8 mouse cellular contexts compared by ENCODE assay signal in the genomic region with DNA sequence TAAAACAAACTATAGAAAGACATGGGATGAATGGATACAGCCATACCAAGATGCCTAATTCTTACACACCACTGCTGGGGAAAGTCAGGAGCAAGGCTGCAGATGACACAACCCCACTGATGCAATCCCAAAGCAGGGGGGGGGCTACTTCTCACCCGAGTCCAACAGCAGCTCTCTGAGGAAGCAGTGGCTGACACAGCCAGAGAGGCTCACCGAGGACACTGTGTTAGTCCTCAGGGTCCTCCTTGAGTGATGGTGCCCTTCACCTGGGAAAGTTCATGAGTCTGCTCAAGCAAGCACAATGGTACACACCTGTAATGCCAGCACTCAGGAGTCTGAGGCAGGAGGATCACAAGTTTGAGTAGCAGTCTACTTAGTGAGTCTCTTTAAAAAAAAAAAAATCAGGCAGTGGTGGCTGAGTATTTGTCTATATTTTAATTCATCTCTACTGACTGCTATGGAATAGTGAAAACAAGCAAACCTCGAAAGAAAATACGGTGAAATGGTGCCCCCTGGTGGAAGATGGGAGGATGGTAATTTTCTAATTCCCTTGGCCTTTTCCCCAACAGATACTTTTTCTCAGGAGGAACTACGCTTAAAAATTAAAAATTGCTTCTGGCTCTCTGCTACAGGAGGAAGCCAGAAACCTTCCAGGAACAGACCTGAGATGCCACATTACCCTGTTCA. TPM values are rescaled to one million over a fixed set of nuclear protein-coding genes. Genes with fewer than 3 reads are reported as not detected.
DNase-seq lines count a peak whose midpoint lies in the region; ATAC-seq and TF ChIP-seq lines count a peak whose summit lies in the region.

No protein-coding gene starts in this region.

- no peak overlapping the region for H3K4me3 ChIP-seq in heart, embryonic 12.5 days
- no peak overlapping the region for H3K4me3 ChIP-seq in CH12.LX (replicated peaks in 1 of 3; ENCODE audit: low read depth in 2 of 3, low read length in 2 of 3, poor library complexity in 1 of 3)

- H3K4me1 ChIP-seq in heart, embryonic 12.5 days (replicated peaks) = no peaks in the 10 kb centered on the region
- peaks cover 3 to 13% of the 10 kb centered on the region in 2 experiments for H3K4me1 ChIP-seq in CH12.LX (ENCODE audit: control insufficient read depth in 1 of 2, insufficient read depth in 2 of 2)

- H3K27me3 ChIP-seq in heart, embryonic 12.5 days (replicated peaks) = no peaks in the 10 kb centered on the region
- H3K27me3 ChIP-seq in CH12.LX (replicated peaks) = no peaks in the 10 kb centered on the region

- no peaks in the 10 kb centered on the region for H3K79me2 ChIP-seq in CH12.LX (replicated peaks; ENCODE audit: control insufficient read depth, extremely low read depth, insufficient read depth, poor library complexity, severe bottlenecking)

- 29% methylated on average over 5 of the region's 5 CpGs for WGBS in heart, embryonic 12.5 days

- peaks cover 26% of the 10 kb centered on the region for H3K36me3 ChIP-seq in heart, embryonic 12.5 days
- H3K36me3 ChIP-seq in CH12.LX (replicated peaks in 1 of 2; ENCODE audit: control insufficient read depth in 1 of 2, insufficient read depth in 1 of 2, low read length in 1 of 2) = peaks cover 19 to 71% of the 10 kb centered on the region in 2 experiments

- no peak for TF ChIP-seq EP300 in CH12.LX (IDR thresholded peaks at IDR 0.05; ENCODE audit: low read length)

- in situ Hi-C loops in CH12.LX (cut with MboI; ENCODE audit: low pct_ligation_motif_present, low pct_unique_long_range_greater_than_20kb, low sequenced_read_pairs) = no loop called here

- no peaks in the 10 kb centered on the region for H3K9me3 ChIP-seq in heart, embryonic 12.5 days (replicated peaks)
- no peaks in the 10 kb centered on the region for H3K9me3 ChIP-seq in CH12.LX (replicated peaks; ENCODE audit: low read length)

- TF ChIP-seq POLR2A in CH12.LX (IDR thresholded peaks at IDR 0.05; ENCODE audit: low read depth, low read length) = no peak

- H3K27ac ChIP-seq in heart, embryonic 12.5 days (ENCODE audit: poor library complexity, severe bottlenecking) = no peak overlapping the region
- H3K27ac ChIP-seq in CH12.LX (ENCODE audit: insufficient read depth, low read depth) = 0 out of 2 replicates have a peak overlapping the region, but pooled peaks have one; percentile 13

- TF ChIP-seq CTCF in CH12.LX (conservative IDR thresholded peaks at IDR 0.05 in 1 of 2, IDR thresholded peaks at IDR 0.05 in 1 of 2; ENCODE audit: low read depth in 2 of 2, low read length in 2 of 2) = peak; percentile 87 to 94

- peak; percentile 95 for TF ChIP-seq RAD21 in CH12.LX (IDR thresholded peaks at IDR 0.05; ENCODE audit: low read depth, low read length)

- no peak for ATAC-seq in heart, embryonic 12.5 days (ENCODE audit: insufficient number of reproducible peaks, low FRiP score)

- no peak overlapping the region for H3K4me2 ChIP-seq in heart, embryonic 12.5 days
- peak overlapping the region; percentile 7; the same call in 1 of the 2 replicates for H3K4me2 ChIP-seq in CH12.LX (ENCODE audit: insufficient read depth, low read depth, poor library complexity, severe bottlenecking)

- no peak overlapping the region for H3K9ac ChIP-seq in heart, embryonic 12.5 days
- no peak overlapping the region for H3K9ac ChIP-seq in CH12.LX (ENCODE audit: insufficient read depth, low read depth)

- peak; percentile 93 for DNase-seq in heart, adult 11 months
- peak; percentile 75 for DNase-seq in CH12.LX (ENCODE audit: extremely low read depth)
- DNase-seq in c-Kit-negative CD71-positive TER-119-positive erythroid progenitor cells, embryonic 14.5 days (ENCODE audit: low read depth, low spot score) = peak; percentile 51
- DNase-seq in forelimb bud, embryonic 11.5 days (ENCODE audit: low read depth, low spot score) = peak; percentile 74
- peak; percentile 75 to 80 for DNase-seq in kidney, postnatal 4 days
- DNase-seq in lung, postnatal 25 days (ENCODE audit: low spot score) = peak; percentile 81
- peak; percentile 49 to 62 for DNase-seq in spleen, postnatal 36 days (ENCODE audit: low spot score in 2 of 2)

- dilution Hi-C loops in CH12.LX (cut with MboI; ENCODE audit: extremely low pct_ligation_motif_present, extremely low pct_unique_long_range_greater_than_20kb, low sequenced_read_pairs) = no loop called here

TF ChIP-seq in CH12.LX, 34 proteins besides CTCF, POLR2A, EP300 and RAD21:
- TF ChIP-seq USF2 (conservative IDR thresholded peaks at IDR 0.05; ENCODE audit: low read depth, low read length) (no peak), SMC3 (IDR thresholded peaks at IDR 0.05; ENCODE audit: low read depth, low read length) (peak; percentile 88), UBTF (IDR thresholded peaks at IDR 0.05; ENCODE audit: low read depth, low read length) (no peak), TCF12 (IDR thresholded peaks at IDR 0.05; ENCODE audit: low read depth, low read length) (no peak), TBP (conservative IDR thresholded peaks at IDR 0.05; ENCODE audit: low read depth, low read length) (no peak), ZC3H11A (IDR thresholded peaks at IDR 0.05; ENCODE audit: low read depth, low read length) (peak; percentile 36; the same call in 1 of the 2 replicates), CHD2 (IDR thresholded peaks at IDR 0.05; ENCODE audit: low read length) (no peak), MXI1 (IDR thresholded peaks at IDR 0.05; ENCODE audit: low read depth, low read length) (no peak), JUND (conservative IDR thresholded peaks at IDR 0.05; ENCODE audit: low read depth, low read length) (no peak), ZKSCAN1 (IDR thresholded peaks at IDR 0.05; ENCODE audit: borderline replicate concordance, low read depth, low read length) (no peak), NELFE (IDR thresholded peaks at IDR 0.05; ENCODE audit: low read depth, low read length) (no peak), CHD1 (IDR thresholded peaks at IDR 0.05; ENCODE audit: low read depth, low read length) (no peak), ELF1 (IDR thresholded peaks at IDR 0.05; ENCODE audit: low read depth, low read length) (no peak), HCFC1 (IDR thresholded peaks at IDR 0.05; ENCODE audit: low read depth, low read length) (no peak)

RNA-seq across cellular contexts. Expression of gene Vps53, which starts 12.2 kb away (rescaled TPM):
- polyA plus RNA-seq in heart, embryonic 12.5 days (2016; fragmentation: Nextera tagmentation; extraction: Ambion mirVana) = 32.2 and 34.2 TPM in 2 replicates
- total RNA-seq in CH12.LX (2012; rRNA removed) (56.1 and 63.4 TPM in 2 replicates), CH12.LX (2014; rRNA removed) (55.1 and 62.2 TPM in 2 replicates)
- polyA plus RNA-seq in CH12.LX (2012; ENCODE audit: insufficient read length, low read depth) = 68.8 and 70.7 TPM in 2 replicates

RNA-seq across cellular contexts. Expression of gene Fam57a, which starts 12.2 kb away (rescaled TPM):
- 28.3 and 28.7 TPM in 2 replicates for polyA plus RNA-seq in heart, embryonic 12.5 days (2016; fragmentation: Nextera tagmentation; extraction: Ambion mirVana)
- total RNA-seq in CH12.LX (2012; rRNA removed) = 10.2 and 12.3 TPM in 2 replicates
- 5.8 and 7.0 TPM in 2 replicates for total RNA-seq in CH12.LX (2014; rRNA removed)
- 3.4 and 3.9 TPM in 2 replicates for polyA plus RNA-seq in CH12.LX (2012; ENCODE audit: insufficient read length, low read depth)

RNA-seq across cellular contexts. Expression of gene Dbil5, which starts 50.2 kb away (rescaled TPM):
- polyA plus RNA-seq in heart, embryonic 12.5 days (2016; fragmentation: Nextera tagmentation; extraction: Ambion mirVana) = 0.64 and 0.72 TPM in 2 replicates
- total RNA-seq in CH12.LX (2012; rRNA removed) (0.97 and 1.6 TPM in 2 replicates), CH12.LX (2014; rRNA removed) (1.3 and 1.4 TPM in 2 replicates)
- 1.5 TPM in 1 of 2 replicates, not detected in the other for polyA plus RNA-seq in CH12.LX (2012; ENCODE audit: insufficient read length, low read depth)

RNA-seq across cellular contexts. Expression of gene Gemin4, which starts 50.2 kb away (rescaled TPM):
- polyA plus RNA-seq in heart, embryonic 12.5 days (2016; fragmentation: Nextera tagmentation; extraction: Ambion mirVana) = 19.0 and 25.7 TPM in 2 replicates
- total RNA-seq in CH12.LX (2012; rRNA removed) = 41.3 and 57.2 TPM in 2 replicates
- 44.4 and 51.6 TPM in 2 replicates for total RNA-seq in CH12.LX (2014; rRNA removed)
- 34.2 and 46.5 TPM in 2 replicates for polyA plus RNA-seq in CH12.LX (2012; ENCODE audit: insufficient read length, low read depth)
